Mouse (Mus musculus) inflammation-experienced regulatory T-cells, adult 16 weeks (primary cell): ENCODE data around the gene Wnk1. TPM values are rescaled to one million over a fixed set of nuclear protein-coding genes. Genes with fewer than 3 reads are reported as not detected.

Experiments
- polyA plus RNA-seq: library from polyadenylated mRNA; unstranded; fragments of 100-300 nt; shearing (Covaris generic); gene quantifications from one replicate; pipeline ENCODE4 v1.2.1, GENCODE M21; 2017

Gene Wnk1
- polyA plus RNA-seq: 41.9 TPM

GRCm38 (mm10) chr6:120038366-120039255, at the start of gene Wnk1:
Gene Wnk1 (minus strand): TSS chr6:120038672.

GRCm38 (mm10) chr6:119902204-119903080, 136.0 kb downstream of the Wnk1 start, which contains the start of gene Rad52:
Gene Rad52 (plus strand): TSS chr6:119902698.

Other genes starting within 250 kb of the Wnk1 start
- 11.0 TPM for gene Erc1, start 190.5 kb downstream of the Wnk1 start, polyA plus RNA-seq
- 45.6 TPM for gene Rad52, start 136.0 kb downstream of the Wnk1 start, polyA plus RNA-seq
- 1.5 TPM for gene Ninj2, start 54.7 kb upstream of the Wnk1 start, polyA plus RNA-seq